Mouse (Mus musculus): ENCODE measurements around the gene Galnt7.

GRCm38 (mm10) chr8:57574398-57574797 lies 78.4 kb downstream of the Galnt7 start:
- TF ChIP-seq POLR2A (IDR thresholded peaks at IDR 0.05; ENCODE audit: extremely low read depth, insufficient read depth, low read length) (no peak), CTCF (IDR thresholded peaks at IDR 0.05; ENCODE audit: low read depth, low read length) (peak; percentile 94)
